Mouse (Mus musculus): ENCODE measurements at regions not wholly inside any gene's neighbourhood (a gene's known extent, or its start where the extent isn't known, plus 50 kb on each side); places are given as distances from the start of the nearest gene placed in this dataset.

DNA sequence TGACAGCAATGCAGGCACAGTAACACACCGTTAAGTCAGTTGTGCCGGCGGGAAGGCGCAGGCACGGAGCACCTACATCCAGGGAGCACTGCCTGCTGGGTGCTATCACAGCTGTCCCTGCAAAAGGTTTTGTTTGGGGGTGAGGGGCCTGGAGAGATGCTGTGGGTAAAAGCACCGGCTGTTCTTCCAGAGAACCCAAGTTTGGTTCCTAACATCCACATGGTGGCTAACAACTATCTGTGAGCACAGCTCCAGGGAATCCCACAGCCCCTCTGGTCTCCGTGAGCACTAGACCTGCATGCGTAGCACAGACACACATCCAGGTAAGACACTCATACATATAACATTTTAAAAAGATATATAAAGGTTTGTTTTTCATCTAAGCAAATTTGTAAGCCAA, 72.0 kb upstream of the Slc38a4 start:
- no peak for DNase-seq (ENCODE audit: low spot score in 2 of 2)

DNA sequence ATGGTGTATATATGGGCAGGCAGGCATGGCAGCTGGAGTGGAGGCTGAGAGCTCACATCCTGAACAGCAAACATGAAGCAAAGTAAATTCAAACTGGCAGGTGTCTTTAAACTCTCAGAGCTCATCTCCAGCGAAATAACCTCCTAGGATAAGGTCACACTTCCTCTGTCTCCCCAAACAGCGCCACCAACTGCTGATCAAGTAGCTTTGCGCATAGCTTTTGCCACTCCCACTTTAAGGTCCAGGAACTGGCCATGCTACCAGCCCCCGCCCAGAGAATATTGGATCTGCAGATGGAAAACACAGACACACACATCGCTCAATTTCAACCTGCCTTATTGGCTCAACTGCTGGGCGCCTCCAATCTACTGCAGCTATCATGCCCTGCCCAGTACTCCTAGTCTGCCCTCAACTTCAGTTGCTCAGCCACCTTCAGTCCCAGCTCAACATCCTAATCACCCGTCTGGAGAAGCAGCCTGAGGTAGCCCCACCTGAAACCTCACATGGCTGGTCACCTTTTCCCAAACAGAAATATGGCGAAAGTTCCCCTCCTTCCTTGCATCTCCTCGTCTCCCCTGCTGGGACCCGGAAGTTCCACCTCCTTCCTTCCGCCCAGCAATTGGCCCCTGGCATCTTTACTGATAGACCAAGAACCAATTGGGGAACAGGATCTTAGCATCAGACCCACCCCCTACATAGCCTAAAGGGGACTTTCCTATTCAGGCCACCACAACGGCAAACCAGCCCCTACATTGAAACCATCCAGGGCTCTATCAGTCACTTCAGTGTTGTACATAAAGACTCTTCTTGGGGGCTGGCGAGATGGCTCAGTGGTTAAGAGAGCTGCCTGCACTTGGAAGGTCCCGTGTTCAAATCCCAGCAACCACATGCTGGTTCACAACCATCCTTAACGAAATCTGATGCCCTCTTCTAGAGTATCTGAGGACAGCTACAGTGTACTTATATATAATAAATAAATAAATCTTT, 70.4 kb upstream of the Slc38a4 start:
- DNase-seq (ENCODE audit: low spot score in 2 of 2) = no peak

DNA sequence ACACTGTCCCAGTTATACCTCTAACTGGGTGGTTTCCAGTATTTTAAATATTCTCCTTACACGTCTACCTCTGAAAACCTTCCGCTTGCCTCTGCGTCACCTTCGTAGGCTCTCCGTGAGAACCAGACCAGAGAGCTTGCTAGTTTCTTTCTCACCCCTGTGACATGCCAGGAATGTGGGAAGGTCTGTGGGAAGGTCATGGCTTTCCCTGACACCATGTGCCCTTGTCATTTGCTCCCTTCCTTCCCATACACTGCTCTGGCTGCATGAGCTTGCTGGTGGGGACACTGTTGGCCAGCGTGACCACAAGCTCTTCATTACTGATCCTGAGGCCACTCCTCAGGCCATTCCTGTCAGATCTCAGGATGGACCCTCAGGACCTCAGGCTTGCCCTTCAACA, 66.5 kb upstream of the Slc38a4 start:
- no peak for DNase-seq (ENCODE audit: low spot score in 2 of 2)

DNA sequence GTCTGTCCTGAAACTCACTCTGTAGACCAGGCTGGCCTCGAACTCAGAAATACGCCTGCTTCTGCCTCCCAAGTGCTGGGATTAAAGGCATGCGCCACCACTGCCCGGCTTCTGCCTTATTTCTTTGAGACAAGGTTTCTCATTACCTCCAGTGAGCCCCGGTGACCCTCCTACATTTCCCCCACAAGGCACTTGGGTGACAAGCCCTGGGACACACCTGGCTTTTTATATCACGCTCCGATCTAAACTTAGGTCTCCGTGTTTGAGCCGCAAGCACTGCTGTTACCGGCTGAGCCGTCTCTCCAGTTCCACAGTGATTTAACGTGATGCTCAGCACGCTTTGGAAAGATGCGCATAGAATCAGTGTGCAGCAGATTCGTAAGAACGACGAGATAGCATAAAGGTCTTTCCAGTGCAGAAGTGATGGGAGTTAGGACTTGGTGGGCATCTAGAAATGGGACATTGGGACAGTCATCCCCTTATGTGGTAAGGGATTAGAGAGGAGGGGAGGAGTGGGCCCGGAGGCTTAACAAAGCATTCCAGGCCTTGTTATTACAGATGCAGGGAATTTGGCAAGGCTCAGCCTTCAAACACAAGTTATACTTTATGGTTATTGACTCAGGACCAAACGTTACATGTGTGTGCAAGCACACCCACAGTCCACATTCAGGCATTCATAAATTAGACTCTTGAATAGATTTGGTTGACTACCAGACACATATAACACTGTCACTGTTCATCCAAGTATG, 56.9 kb upstream of the Slc38a4 start:
- no peak for DNase-seq (ENCODE audit: low spot score in 2 of 2)

DNA sequence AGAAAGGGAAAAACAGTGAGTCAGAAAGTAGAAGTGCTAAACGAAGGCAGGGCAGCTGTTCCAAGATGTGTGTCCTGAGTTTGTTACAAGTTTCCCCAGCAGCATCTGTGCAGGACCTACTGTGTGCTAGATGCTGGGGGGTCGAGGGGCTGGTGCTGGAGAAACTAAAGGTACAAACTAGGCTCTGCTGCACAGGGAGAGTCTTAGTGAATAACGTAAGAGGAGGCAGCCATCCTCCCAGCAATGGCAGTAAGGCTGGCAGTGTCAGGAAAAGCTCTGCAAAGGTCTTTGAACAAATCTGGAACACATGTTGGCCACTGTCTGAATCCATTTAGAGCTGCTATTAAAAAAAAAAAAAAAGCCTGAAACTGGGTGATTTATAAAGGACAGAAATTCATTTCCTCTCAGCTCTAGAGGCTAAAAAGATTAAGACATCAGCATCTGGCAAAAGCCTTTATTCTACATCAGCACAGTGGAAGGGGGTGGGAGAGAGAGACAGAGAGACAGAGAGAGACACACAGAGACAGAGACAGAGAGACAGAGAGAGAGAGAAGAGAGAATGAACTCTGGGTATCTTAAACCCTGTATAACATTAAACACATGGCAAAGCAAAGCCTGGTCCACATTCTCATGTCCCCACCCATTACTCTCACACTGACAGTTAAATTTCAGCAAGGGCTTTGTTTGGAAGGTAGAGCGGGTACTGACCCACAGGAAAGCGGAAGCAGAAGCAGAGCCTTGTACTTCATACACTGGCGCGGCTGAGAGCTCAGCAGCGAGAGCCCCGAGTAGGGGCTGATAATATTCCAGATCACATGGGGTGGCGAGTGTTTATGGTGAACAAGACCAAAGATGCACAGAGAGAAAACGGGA, 55.8 kb upstream of the Slc38a4 start:
- no peak for DNase-seq (ENCODE audit: low spot score in 2 of 2)

DNA sequence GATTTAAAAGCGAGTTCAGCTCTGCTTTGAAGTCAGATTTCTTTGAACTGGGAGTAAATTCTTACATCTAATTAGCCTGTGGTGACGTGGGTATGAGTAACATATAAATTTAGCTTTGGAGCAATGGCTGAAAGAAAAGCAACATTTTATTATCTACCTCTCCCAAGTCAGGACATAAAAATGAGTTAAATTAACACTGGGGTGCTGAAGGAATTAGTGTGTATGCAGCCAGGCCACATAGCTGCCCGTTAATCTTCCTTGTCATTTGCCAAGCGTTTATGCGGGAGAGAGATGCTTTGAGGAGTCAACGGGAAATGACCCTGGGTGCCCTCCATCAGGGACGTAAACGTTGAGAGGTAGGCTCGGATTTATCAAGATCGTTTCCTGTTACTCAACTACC, 52.0 kb upstream of the Slc38a4 start:
- DNase-seq (ENCODE audit: low spot score in 2 of 2) = no peak

DNA sequence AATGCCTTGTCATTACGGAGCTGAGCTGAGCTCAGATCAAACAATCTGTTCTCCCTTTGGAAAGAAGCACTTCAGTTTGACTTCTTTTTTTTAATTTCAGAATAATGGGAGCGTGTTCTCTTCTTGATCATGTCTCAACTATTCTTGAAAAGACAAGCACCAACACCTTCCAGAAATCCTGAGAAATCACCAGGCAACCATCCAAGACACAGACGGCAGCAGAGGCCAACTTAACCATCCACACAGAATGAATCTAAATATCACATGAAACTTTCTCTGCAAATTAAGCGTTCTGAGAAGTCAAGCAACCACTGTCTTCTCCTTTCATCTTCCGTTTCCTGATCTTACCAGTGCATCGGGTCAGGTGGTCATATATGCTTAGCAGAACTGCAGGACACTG, 50.8 kb upstream of the Slc38a4 start:
- DNase-seq (ENCODE audit: low spot score in 2 of 2) = no peak
